Mouse (Mus musculus) limb, embryonic 14.5 days (tissue): ENCODE data around the gene Adarb2. TPM values are rescaled to one million over a fixed set of nuclear protein-coding genes. Genes with fewer than 3 reads are reported as not detected.

ENCODE experiments used
- ATAC-seq: fragments of 200-750 bp; cut with Nextera tagmentation; 2 replicates; pipeline ENCODE4 v1.8.0; 2017; ENCODE audit warnings: low read depth, moderate number of reproducible peaks, moderate TSS enrichment; ENCODE audit not compliant: low FRiP score
- DNase-seq: peaks from one replicate; pipeline ENCODE4 v3.0.0-alpha.2; 2015; ENCODE audit warnings: low spot score
- H3K27ac ChIP-seq: fragments of 300-500 bp; sonication (generic); replicated peaks from 2 replicates; pipeline ENCODE4 v1.5.1; 2014; ENCODE audit warnings: low read depth, mild to moderate bottlenecking, low read length, moderate library complexity, mixed read lengths
- H3K27me3 ChIP-seq: fragments of 300-500 bp; sonication (generic); 2 replicates; pipeline ENCODE4 v1.6.1; 2014; ENCODE audit warnings: low read length, mixed read lengths; ENCODE audit not compliant: control insufficient read depth, insufficient read depth
- H3K36me3 ChIP-seq: fragments of 300-500 bp; sonication (generic); 2 replicates; pipeline ENCODE4 v1.6.1; 2014; ENCODE audit warnings: mild to moderate bottlenecking, low read length, moderate library complexity, mixed read lengths; ENCODE audit not compliant: control insufficient read depth, insufficient read depth
- H3K4me1 ChIP-seq: fragments of 300-500 bp; sonication (generic); 2 replicates; pipeline ENCODE4 v1.6.1; 2014; ENCODE audit warnings: antibody characterized with exemption, low read length, mixed read lengths; ENCODE audit not compliant: control insufficient read depth, insufficient read depth
- H3K4me2 ChIP-seq: fragments of 300-500 bp; sonication (generic); replicated peaks from 2 replicates; pipeline ENCODE4 v1.6.1; 2014; ENCODE audit warnings: low read depth, mild to moderate bottlenecking, low read length, moderate library complexity; ENCODE audit not compliant: severe bottlenecking
- H3K4me3 ChIP-seq: fragments of 300-500 bp; sonication (generic); replicated peaks from 2 replicates; pipeline ENCODE4 v1.5.1; 2014; ENCODE audit warnings: low read length
- H3K9ac ChIP-seq: fragments of 300-500 bp; sonication (generic); 2 replicates; pipeline ENCODE4 v1.6.1; 2014; ENCODE audit warnings: mild to moderate bottlenecking, low read depth, low read length, moderate library complexity; ENCODE audit not compliant: severe bottlenecking
- H3K9me3 ChIP-seq: fragments of 300-500 bp; sonication (generic); 2 replicates; pipeline ENCODE4 v1.6.1; 2016; ENCODE audit warnings: low read length; ENCODE audit not compliant: control insufficient read depth
- POLR2A ChIP-seq: fragments of 200-500 bp; IDR thresholded peaks from 2 replicates; pipeline ENCODE4 v1.8.0; 2012; ENCODE audit warnings: inconsistent platforms, mild to moderate bottlenecking, moderate library complexity, borderline replicate concordance; ENCODE audit not compliant: insufficient read depth, insufficient read length; ENCODE audit errors: extremely low read depth
- WGBS: fragments of 180-500 bp; shearing (Covaris S2); extraction: QIAGEN DNeasy Blood & Tissue Kit; methylation state at CpG from one replicate; pipeline ENCODE4 v1.1.7; 2014; 5-methylcytosine and 5-hydroxymethylcytosine counted together
- polyA plus RNA-seq, 2 experiments: library from polyadenylated mRNA; depleted of rRNA in 1 of 2; stranded (reverse) in 1 of 2; unstranded in 1 of 2; fragments of >200 nt; fragmentation: Nextera tagmentation in 1 of 2; extraction: Ambion mirVana in 1 of 2; gene quantifications; 2 replicates each; pipeline versions ENCODE4 v1.2.1 to v1.2.3; 2012 to 2014

Gene Adarb2
- polyA plus RNA-seq, 2 experiments = 1.5 to 2.3 TPM

DNA sequence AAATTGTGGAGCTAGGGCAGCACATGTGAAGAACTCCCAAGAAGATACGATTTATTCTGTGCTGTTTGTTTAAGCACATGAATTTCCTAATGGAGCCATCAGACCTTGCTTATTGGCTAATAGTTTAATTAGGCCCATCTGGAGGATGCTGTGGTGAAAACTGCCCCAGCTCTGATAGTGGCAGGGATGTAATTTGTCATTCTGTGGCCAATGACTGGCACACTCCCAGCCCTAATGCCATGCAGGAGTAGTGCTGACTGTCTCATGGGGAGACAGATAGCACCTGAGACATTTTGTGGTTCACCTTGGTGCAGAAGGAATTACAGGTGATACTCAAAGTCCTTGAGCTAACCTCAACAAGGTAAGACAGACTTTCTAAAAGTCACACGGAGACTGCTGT is 80.5 kb downstream of the Adarb2 start:
- Histone ChIP-seq H3K4me3 (no peak overlapping the region), H3K4me1 (no peaks in the 10 kb centered on the region), H3K9ac (no peak overlapping the region), H3K27ac (no peak overlapping the region), H3K27me3 (no peaks in the 10 kb centered on the region), H3K36me3 (no peaks in the 10 kb centered on the region), H3K9me3 (no peaks in the 10 kb centered on the region), H3K4me2 (no peak overlapping the region)
- DNase-seq (no peak), ATAC-seq (no peak)
- 87% methylated on average over 2 of the region's 2 CpGs for WGBS
- TF ChIP-seq POLR2A = no peak

DNA sequence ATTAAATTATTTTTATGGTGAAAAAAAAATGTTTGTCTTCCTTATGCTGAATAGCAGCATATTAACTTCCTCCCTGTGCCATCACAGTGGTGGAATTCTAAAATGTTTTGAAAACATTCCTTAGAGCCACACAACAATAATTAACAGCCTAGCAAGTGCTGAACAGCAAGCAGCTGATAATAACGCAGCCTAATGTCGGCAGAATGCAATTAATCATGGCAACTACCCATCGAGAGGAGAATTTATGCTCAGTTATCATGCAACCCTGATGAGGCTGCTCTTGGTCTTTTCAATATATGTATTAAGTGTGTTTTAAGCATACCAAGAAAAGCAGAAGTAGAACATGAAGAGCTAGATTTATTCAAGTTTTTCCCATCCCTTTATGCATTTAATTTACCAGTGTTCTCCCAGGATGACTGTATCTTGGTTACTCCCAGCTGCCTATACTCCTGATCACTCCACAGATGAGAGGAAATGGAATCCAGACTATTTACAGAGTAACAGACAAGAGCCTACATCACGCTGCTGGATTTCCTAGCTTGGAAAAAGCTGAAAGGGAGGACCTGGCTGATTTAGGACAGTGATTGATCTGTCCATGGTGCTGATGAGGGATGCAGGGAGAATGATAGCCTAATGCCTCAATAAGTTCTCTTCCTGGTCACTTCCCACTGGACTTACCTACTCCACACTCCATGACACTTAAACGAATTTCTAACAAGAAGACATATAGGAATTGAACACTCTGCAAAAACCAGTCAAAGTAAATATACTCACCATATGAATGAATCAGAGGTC is 113.9 kb downstream of the Adarb2 start:
- Histone ChIP-seq H3K9ac (no peak overlapping the region), H3K4me1 (no peaks in the 10 kb centered on the region), H3K4me2 (no peak overlapping the region), H3K9me3 (no peaks in the 10 kb centered on the region), H3K4me3 (no peak overlapping the region), H3K27me3 (no peaks in the 10 kb centered on the region), H3K27ac (no peak overlapping the region), H3K36me3 (no peaks in the 10 kb centered on the region)
- DNase-seq = peak; percentile 66
- 51% methylated on average over 5 of the region's 5 CpGs for WGBS
- no peak for TF ChIP-seq POLR2A
- ATAC-seq = no peak

DNA sequence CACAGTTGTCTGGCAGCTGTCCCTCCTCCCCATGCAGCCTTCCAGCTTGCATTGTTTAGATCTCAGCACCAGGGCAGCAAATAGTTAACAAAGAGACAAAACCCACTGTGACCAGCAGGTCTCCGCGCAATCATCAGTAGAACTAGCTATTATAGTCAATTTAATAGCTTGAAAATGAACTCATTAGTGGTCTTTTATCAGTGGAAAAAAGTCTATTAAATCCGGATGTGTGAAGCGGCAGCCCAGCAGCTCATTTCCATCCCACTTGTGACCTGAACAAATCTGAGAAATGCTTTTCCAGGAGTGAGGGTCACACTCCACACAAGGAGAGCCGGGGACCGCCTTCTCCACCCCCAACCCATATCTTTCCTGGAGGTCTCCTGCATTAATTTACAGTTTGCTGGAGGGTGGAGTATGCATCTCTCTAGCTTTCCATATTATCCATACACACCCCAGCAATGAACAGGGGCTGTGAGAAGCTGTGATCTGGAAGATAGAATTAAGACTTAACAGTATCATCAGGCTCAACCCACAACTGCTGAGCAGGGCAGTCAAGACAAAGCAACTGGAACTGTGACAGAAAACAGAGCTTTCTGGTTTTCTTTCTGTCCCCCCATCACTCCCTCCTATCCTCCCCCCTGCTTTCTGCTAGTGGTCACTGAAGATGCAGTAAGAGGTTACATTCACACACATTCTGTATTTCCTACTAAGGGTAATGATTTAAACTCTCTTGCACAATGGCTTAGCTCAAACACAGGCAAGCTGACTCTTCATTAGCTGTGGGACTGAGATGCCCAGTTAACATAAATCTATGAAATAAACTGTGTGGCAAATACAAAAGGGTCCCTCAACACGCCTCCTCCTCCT is 131.2 kb downstream of the Adarb2 start:
- no peaks in the 10 kb centered on the region for H3K27me3 ChIP-seq
- no peak overlapping the region for H3K4me3 ChIP-seq
- H3K9me3 ChIP-seq = no peaks in the 10 kb centered on the region
- TF ChIP-seq POLR2A = no peak
- H3K36me3 ChIP-seq = no peaks in the 10 kb centered on the region
- DNase-seq (no peak), ATAC-seq (no peak)
- H3K4me1 ChIP-seq = 0 out of 2 replicates have a peak, but pooled peaks cover 3% of the 10 kb centered on the region
- no peak overlapping the region for H3K9ac ChIP-seq
- WGBS = 21% methylated on average over 7 of the region's 7 CpGs
- no peak overlapping the region for H3K27ac ChIP-seq
- H3K4me2 ChIP-seq = no peak overlapping the region

DNA sequence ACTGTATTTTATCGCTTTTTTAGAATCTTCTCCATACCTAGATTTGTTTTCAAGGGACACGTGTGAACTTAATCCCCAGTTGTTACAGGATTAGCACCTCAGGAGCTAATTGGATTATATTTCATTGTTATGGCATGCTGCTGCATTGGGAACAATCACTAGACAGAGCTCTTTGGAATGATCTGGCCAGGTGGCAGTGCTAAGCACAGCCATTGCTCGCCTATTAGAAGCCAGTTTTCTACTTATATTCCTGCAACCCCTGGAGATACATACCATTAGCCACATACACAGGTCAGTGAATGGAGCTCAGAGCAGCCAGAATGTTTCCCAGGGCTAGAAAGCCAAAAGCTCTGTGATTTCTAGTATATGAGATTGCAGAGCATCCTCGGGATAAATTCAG is 131.9 kb downstream of the Adarb2 start:
- H3K27me3 ChIP-seq = no peaks in the 10 kb centered on the region
- H3K9me3 ChIP-seq = no peaks in the 10 kb centered on the region
- no peaks in the 10 kb centered on the region for H3K36me3 ChIP-seq
- no peak overlapping the region for H3K4me3 ChIP-seq
- H3K4me2 ChIP-seq = no peak overlapping the region
- TF ChIP-seq POLR2A = no peak
- H3K27ac ChIP-seq = no peak overlapping the region
- DNase-seq = no peak
- ATAC-seq = no peak
- H3K9ac ChIP-seq = no peak overlapping the region
- 38% methylated on average over 4 of the region's 4 CpGs for WGBS
- 0 out of 2 replicates have a peak, but pooled peaks cover 3% of the 10 kb centered on the region for H3K4me1 ChIP-seq

DNA sequence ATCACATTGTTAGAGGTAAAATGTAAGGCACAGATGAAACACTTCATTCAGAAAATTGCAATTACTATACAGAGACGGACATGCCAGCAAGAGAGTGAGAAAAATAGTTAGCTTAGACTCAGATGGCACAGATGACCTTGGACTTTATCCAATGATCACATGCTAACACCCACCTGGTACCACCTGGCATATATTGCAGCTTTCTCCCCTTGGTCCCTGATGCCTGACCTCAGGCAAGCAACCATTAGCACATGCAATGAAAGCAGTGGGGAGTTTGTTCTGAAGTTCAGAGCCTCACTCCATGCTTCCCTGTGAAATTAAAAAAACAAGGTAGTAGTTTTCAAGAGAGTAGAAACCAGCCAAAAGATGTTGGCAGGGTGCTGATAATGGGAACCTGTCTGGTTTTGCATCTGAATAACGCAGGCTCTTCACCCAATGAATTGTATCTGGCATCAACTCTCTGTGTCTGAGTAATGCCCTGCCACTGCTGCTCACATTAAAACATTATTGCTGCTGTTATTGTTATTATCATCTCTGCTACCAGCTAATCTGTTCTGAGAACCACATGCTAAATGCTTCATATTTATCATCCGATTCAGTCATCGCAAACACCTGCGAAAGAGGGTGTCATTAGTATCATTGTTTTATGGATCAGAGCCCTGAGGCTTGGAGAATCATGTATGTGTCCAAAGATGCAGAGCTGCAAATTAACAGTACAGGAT is 138.6 kb downstream of the Adarb2 start:
- WGBS = 70% methylated on average over 5 of the region's 5 CpGs
- no peak overlapping the region for H3K4me3 ChIP-seq

More for the DNA sequence above, 138.6 kb downstream of the Adarb2 start:
- TF ChIP-seq POLR2A = no peak
- no peak overlapping the region for H3K9ac ChIP-seq
- no peak for DNase-seq
- no peaks in the 10 kb centered on the region for H3K4me1 ChIP-seq
- no peak for ATAC-seq
- no peak overlapping the region for H3K27ac ChIP-seq
- no peaks in the 10 kb centered on the region for H3K9me3 ChIP-seq
- H3K27me3 ChIP-seq = no peaks in the 10 kb centered on the region
- H3K4me2 ChIP-seq = no peak overlapping the region
- no peaks in the 10 kb centered on the region for H3K36me3 ChIP-seq
